Mouse (Mus musculus): ENCODE data around the gene Lgalsl. TPM values are rescaled to one million over a fixed set of nuclear protein-coding genes. Genes with fewer than 3 reads are reported as not detected.

The Lgalsl gene
- polyA plus RNA-seq, 1 experiment: not detected

DNA sequence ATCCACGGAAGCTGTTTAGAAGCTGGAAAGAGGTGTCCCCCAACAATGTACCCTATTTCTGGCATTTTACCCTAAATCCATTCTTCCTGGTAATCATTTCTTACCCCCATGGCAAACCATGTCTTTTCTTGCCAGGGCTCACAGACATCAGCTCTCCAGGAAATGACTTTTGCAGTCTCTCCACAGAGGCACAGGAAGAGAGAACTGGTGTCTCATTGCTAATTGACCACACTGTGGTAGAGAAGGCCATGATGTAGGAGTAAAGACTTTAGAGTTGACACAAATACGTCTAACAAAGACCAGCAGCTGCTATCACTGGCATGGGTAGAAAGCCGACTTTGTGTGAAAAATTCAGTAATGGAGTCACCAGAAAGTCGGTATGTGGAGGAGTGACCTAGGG is 50.5 kb downstream of the Lgalsl start:
- Histone ChIP-seq H3K4me3 (ENCODE audit: insufficient read depth, low read depth, low read length) (no peak overlapping the region), H3K27ac (ENCODE audit: insufficient read depth, low read depth, low read length) (no peak overlapping the region), H3K4me1 (ENCODE audit: control insufficient read depth, insufficient read depth, low read length) (no peaks in the 10 kb centered on the region)
- TF ChIP-seq POLR2A (IDR thresholded peaks at IDR 0.05; ENCODE audit: insufficient read depth, low read depth, low read length): no peak
- TF ChIP-seq CTCF (IDR thresholded peaks at IDR 0.05; ENCODE audit: insufficient read depth, low read depth, low read length): no peak
- WGBS: 81% methylated on average over 4 of the region's 4 CpGs

DNA sequence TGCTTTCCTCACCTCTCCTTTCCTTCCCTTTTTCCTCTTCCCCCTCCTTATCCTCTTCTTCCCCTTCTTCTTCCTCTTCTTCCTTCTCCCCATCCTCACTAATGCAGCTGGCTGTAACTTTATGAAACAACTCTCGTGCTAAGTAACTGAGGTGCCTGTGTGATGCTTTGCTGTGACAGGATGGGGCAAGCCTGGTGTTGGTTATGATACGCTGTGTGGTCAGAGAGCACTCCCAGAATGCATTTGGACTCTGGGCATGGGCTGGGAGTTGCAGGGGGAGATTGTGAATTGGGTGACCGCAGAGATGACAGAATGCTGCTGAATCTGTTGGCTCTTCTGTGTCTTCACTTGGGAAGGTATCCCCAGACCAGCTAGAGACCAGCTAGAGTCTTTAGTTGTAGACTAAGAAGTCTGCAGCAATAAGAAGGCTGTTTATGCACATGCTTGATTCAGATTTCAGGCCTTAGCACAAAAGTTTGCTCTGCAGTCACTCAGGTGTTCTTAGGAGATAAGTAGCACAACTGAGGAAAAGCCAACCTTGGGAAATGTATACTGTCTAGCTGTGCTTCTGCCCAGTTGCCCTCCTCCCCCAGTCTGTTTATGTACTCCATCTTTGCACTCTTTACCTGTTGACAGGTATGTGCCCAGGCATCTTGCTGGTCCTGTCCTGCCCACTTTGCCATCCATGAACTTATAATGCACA is 51.8 kb downstream of the Lgalsl start:
- Histone ChIP-seq H3K4me1 (ENCODE audit: control insufficient read depth, insufficient read depth, low read length) (no peaks in the 10 kb centered on the region), H3K4me3 (ENCODE audit: insufficient read depth, low read depth, low read length) (no peak overlapping the region), H3K27ac (ENCODE audit: insufficient read depth, low read depth, low read length) (no peak overlapping the region)
- no peak for TF ChIP-seq POLR2A (IDR thresholded peaks at IDR 0.05; ENCODE audit: insufficient read depth, low read depth, low read length)
- no peak for TF ChIP-seq CTCF (IDR thresholded peaks at IDR 0.05; ENCODE audit: insufficient read depth, low read depth, low read length)
- WGBS: 94% methylated on average over 3 of the region's 3 CpGs

DNA sequence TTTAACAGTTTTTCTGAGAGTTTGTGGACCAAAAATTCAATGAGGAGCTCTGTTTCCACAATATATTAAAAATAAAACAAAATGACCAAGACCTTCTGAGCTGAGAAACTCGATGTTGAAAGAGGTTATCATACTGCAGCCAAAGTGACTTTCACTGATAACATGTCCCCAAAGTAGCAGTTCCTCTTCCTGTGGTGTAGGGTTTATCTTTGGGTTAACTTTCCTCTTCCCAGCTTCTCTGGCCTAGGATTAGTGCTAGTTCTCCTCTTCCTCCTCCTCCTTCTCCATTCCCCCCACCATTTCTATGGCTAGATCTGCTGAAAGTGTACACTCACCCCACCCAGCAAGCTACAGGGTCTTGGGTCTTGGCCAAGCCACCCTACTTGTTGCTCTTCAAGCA is 52.6 kb downstream of the Lgalsl start:
- WGBS: 88% methylated on average over 1 of the region's 1 CpGs
- TF ChIP-seq POLR2A (IDR thresholded peaks at IDR 0.05; ENCODE audit: insufficient read depth, low read depth, low read length) (no peak), CTCF (IDR thresholded peaks at IDR 0.05; ENCODE audit: insufficient read depth, low read depth, low read length) (no peak)
- H3K4me3 ChIP-seq (ENCODE audit: insufficient read depth, low read depth, low read length): no peak overlapping the region
- H3K27ac ChIP-seq (ENCODE audit: insufficient read depth, low read depth, low read length): no peak overlapping the region
- H3K4me1 ChIP-seq (ENCODE audit: control insufficient read depth, insufficient read depth, low read length): no peaks in the 10 kb centered on the region

DNA sequence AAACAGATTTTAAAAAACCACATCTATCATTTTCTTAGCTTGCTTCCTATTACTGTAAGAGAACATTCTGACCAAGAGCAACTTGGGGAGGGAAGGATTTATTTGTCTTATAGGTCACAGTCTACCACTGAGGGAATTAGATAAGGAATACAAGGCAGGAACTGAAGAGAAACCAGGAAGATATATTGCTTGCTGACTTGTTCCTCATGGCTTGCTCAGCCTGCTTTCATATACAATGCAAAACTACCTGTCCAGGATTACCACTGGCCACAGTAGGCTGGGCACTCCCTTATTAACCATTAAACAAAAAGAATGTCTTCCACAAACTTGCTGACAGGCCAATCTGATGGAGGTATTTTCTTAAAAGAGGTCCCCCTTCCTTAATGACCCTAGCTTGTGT is 54.2 kb downstream of the Lgalsl start:
- H3K27ac ChIP-seq (ENCODE audit: insufficient read depth, low read depth, low read length): no peak overlapping the region
- no peak for TF ChIP-seq CTCF (IDR thresholded peaks at IDR 0.05; ENCODE audit: insufficient read depth, low read depth, low read length)
- TF ChIP-seq POLR2A (IDR thresholded peaks at IDR 0.05; ENCODE audit: insufficient read depth, low read depth, low read length): no peak
- H3K4me3 ChIP-seq (ENCODE audit: insufficient read depth, low read depth, low read length): no peak overlapping the region
- H3K4me1 ChIP-seq (ENCODE audit: control insufficient read depth, insufficient read depth, low read length): no peaks in the 10 kb centered on the region

Other genes starting within 250 kb of the Lgalsl start
- not detected in 2 replicates for gene Aftph, start 89.5 kb downstream of the Lgalsl start, polyA plus RNA-seq (2012; ENCODE audit: insufficient read depth, insufficient read length, low replicate concordance, missing spikeins)